Comparison of ENCODE assay signal across 8 mouse cellular contexts in genomic region chr11:120598990-120599549, GRCm38 (mm10). TPM values are rescaled to one million over a fixed set of nuclear protein-coding genes. Genes with fewer than 3 reads are reported as not detected.
DNase-seq lines count a peak whose midpoint lies in the region; ATAC-seq and TF ChIP-seq lines count a peak whose summit lies in the region.

No protein-coding gene starts in this region.

- peak overlapping the region; percentile 98 for H3K4me2 ChIP-seq in embryonic facial prominence, embryonic 13.5 days
- peak overlapping the region; percentile 90 for H3K4me2 ChIP-seq in hindbrain, postnatal 0 days (ENCODE audit: low read depth, low read length)
- peak overlapping the region; percentile 98 for H3K4me2 ChIP-seq in neural tube, embryonic 12.5 days (replicated peaks)

- DNase-seq in left cerebral cortex, adult 2 months (ENCODE audit: extremely low spot score in 1 of 2, low spot score in 2 of 2), result no peak
- no peak for DNase-seq in left cerebral cortex, postnatal 14 days (ENCODE audit: low spot score in 2 of 2)
- DNase-seq in hindbrain, postnatal 0 days (ENCODE audit: low spot score), result no peak
- no peak for DNase-seq in B cell, adult 2 months
- no peak for DNase-seq in adrenal gland, adult 8-10 months

- H3K4me1 ChIP-seq in embryonic facial prominence, embryonic 13.5 days, result peaks cover 27% of the 10 kb centered on the region
- H3K4me1 ChIP-seq in hindbrain, postnatal 0 days (ENCODE audit: insufficient read depth, low read length), result peaks cover 12% of the 10 kb centered on the region
- H3K4me1 ChIP-seq in neural tube, embryonic 12.5 days, result peaks cover 23% of the 10 kb centered on the region

- H3K4me3 ChIP-seq in left cerebral cortex, adult 2 months, result peak overlapping the region; percentile 85
- H3K4me3 ChIP-seq in embryonic facial prominence, embryonic 13.5 days, result peak overlapping the region; percentile 98
- H3K4me3 ChIP-seq in hindbrain, postnatal 0 days (ENCODE audit: low read length), result peak overlapping the region; percentile 97
- H3K4me3 ChIP-seq in neural tube, embryonic 12.5 days, result peak overlapping the region; percentile 100

- H3K27me3 ChIP-seq in embryonic facial prominence, embryonic 13.5 days, result no peaks in the 10 kb centered on the region
- no peaks in the 10 kb centered on the region for H3K27me3 ChIP-seq in hindbrain, postnatal 0 days (ENCODE audit: insufficient read depth, low read length)
- H3K27me3 ChIP-seq in neural tube, embryonic 12.5 days (replicated peaks), result no peaks in the 10 kb centered on the region

- no peak for TF ChIP-seq CTCF in left cerebral cortex, adult 2 months (IDR thresholded peaks at IDR 0.05)
- TF ChIP-seq CTCF in hindbrain, postnatal 0 days (IDR thresholded peaks at IDR 0.05; ENCODE audit: low read depth), result no peak

- peak overlapping the region; percentile 99 for H3K9ac ChIP-seq in embryonic facial prominence, embryonic 13.5 days
- H3K9ac ChIP-seq in hindbrain, postnatal 0 days (replicated peaks; ENCODE audit: low read length), result peak overlapping the region; percentile 94
- H3K9ac ChIP-seq in neural tube, embryonic 12.5 days, result peak overlapping the region; percentile 99

- H3K9me3 ChIP-seq in embryonic facial prominence, embryonic 13.5 days, result no peaks in the 10 kb centered on the region
- no peaks in the 10 kb centered on the region for H3K9me3 ChIP-seq in hindbrain, postnatal 0 days (ENCODE audit: low read length)
- H3K9me3 ChIP-seq in neural tube, embryonic 12.5 days, result no peaks in the 10 kb centered on the region

- ATAC-seq in embryonic facial prominence, embryonic 13.5 days (ENCODE audit: insufficient number of reproducible peaks, insufficient read depth, low FRiP score, low TSS enrichment, low read depth), result no peak
- ATAC-seq in hindbrain, postnatal 0 days, result no peak
- peak; percentile 45; the same call in 1 of the 2 replicates for ATAC-seq in neural tube, embryonic 12.5 days (ENCODE audit: low FRiP score, low read depth)
- no peak for ATAC-seq in activated CD4-positive, CD25-positive, alpha-beta regulatory T cell, adult 4 months

- WGBS in embryonic facial prominence, embryonic 13.5 days, result 46% methylated on average over 17 of the region's 17 CpGs
- 46% methylated on average over 17 of the region's 17 CpGs for WGBS in hindbrain, postnatal 0 days
- WGBS in neural tube, embryonic 12.5 days, result 50% methylated on average over 17 of the region's 17 CpGs

- H3K36me3 ChIP-seq in embryonic facial prominence, embryonic 13.5 days, result peaks cover 65% of the 10 kb centered on the region
- peaks cover 41% of the 10 kb centered on the region for H3K36me3 ChIP-seq in hindbrain, postnatal 0 days (ENCODE audit: insufficient read depth, low read length)
- H3K36me3 ChIP-seq in neural tube, embryonic 12.5 days, result peaks cover 57% of the 10 kb centered on the region

- H3K27ac ChIP-seq in left cerebral cortex, adult 2 months, result no peak overlapping the region; the same call in 1 of the 2 replicates
- peak overlapping the region; percentile 94 for H3K27ac ChIP-seq in embryonic facial prominence, embryonic 13.5 days
- peak overlapping the region; percentile 94 for H3K27ac ChIP-seq in hindbrain, postnatal 0 days
- H3K27ac ChIP-seq in neural tube, embryonic 12.5 days, result 0 out of 2 replicates have a peak overlapping the region, but pooled peaks have one; percentile 1

- intact Hi-C loops in left cerebral cortex, adult 2 months (cut with DNase I), result no loop called here
- intact Hi-C loops in left cerebral cortex, postnatal 14 days (cut with DNase I), result no loop called here

RNA-seq across cellular contexts. Expression of gene Anapc11, which starts 0.8 kb away (rescaled TPM):
- 10 to 100 TPM; 92.9 to 93.0 TPM for total RNA-seq in left cerebral cortex, adult 2 months (2021)
- total RNA-seq in left cerebral cortex, postnatal 14 days (2021), result 100 to 1,000 TPM in 1 of 2 experiments, 10 to 100 TPM in 1; 99.6 to 100 TPM
- 219 and 222 TPM in 2 replicates for polyA plus RNA-seq in embryonic facial prominence, embryonic 13.5 days (2015; fragmentation: Nextera tagmentation; extraction: Ambion mirVana)
- 38.0 and 39.6 TPM in 2 replicates for total RNA-seq in hindbrain, postnatal 0 days (2014; rRNA removed)
- 198 and 200 TPM in 2 replicates for polyA plus RNA-seq in hindbrain, postnatal 0 days (2015; fragmentation: Nextera tagmentation; extraction: Ambion mirVana)
- 162 and 172 TPM in 2 replicates for polyA plus RNA-seq in neural tube, embryonic 12.5 days (2016; fragmentation: Nextera tagmentation; extraction: Ambion mirVana)
- polyA plus RNA-seq in activated CD4-positive, CD25-positive, alpha-beta regulatory T cell, adult 4 months (2017; shearing (Covaris generic)), result 100 to 1,000 TPM; 112 to 117 TPM
- 100 to 1,000 TPM in 2 of 4 experiments, 10 to 100 TPM in 2; 90.3 to 112 (median 98.6) TPM for total RNA-seq in adrenal gland, adult 8-10 months (2022)

RNA-seq across cellular contexts. Expression of gene Alyref, which starts 0.9 kb away (rescaled TPM):
- total RNA-seq in left cerebral cortex, adult 2 months (2021), result 10 to 100 TPM; 56.4 to 64.1 TPM
- total RNA-seq in left cerebral cortex, postnatal 14 days (2021), result 10 to 100 TPM; 65.4 to 72.9 TPM
- 492 and 529 TPM in 2 replicates for polyA plus RNA-seq in embryonic facial prominence, embryonic 13.5 days (2015; fragmentation: Nextera tagmentation; extraction: Ambion mirVana)
- 95.2 and 114 TPM in 2 replicates for total RNA-seq in hindbrain, postnatal 0 days (2014; rRNA removed)
- 185 and 189 TPM in 2 replicates for polyA plus RNA-seq in hindbrain, postnatal 0 days (2015; fragmentation: Nextera tagmentation; extraction: Ambion mirVana)
- 509 and 592 TPM in 2 replicates for polyA plus RNA-seq in neural tube, embryonic 12.5 days (2016; fragmentation: Nextera tagmentation; extraction: Ambion mirVana)
- polyA plus RNA-seq in activated CD4-positive, CD25-positive, alpha-beta regulatory T cell, adult 4 months (2017; shearing (Covaris generic)), result 10 to 100 TPM; 18.9 to 51.6 TPM
- 100 to 1,000 TPM in 1 of 4 experiments, 10 to 100 TPM in 3; 52.1 to 102 (median 72.7) TPM for total RNA-seq in adrenal gland, adult 8-10 months (2022)

RNA-seq across cellular contexts. Expression of gene Npb, which starts 9.2 kb away (rescaled TPM):
- total RNA-seq in left cerebral cortex, adult 2 months (2021), result under 1 TPM in 1 of 2 experiments, not detected in 1; 0.95 TPM
- total RNA-seq in left cerebral cortex, postnatal 14 days (2021), result 1 to 10 TPM in 1 of 2 experiments, under 1 TPM in 1; 0.97 to 1.0 TPM
- 0.98 and 1.7 TPM in 2 replicates for polyA plus RNA-seq in embryonic facial prominence, embryonic 13.5 days (2015; fragmentation: Nextera tagmentation; extraction: Ambion mirVana)
- total RNA-seq in hindbrain, postnatal 0 days (2014; rRNA removed), result 0.78 TPM in 1 of 2 replicates, not detected in the other
- 1.8 and 3.0 TPM in 2 replicates for polyA plus RNA-seq in hindbrain, postnatal 0 days (2015; fragmentation: Nextera tagmentation; extraction: Ambion mirVana)
- polyA plus RNA-seq in neural tube, embryonic 12.5 days (2016; fragmentation: Nextera tagmentation; extraction: Ambion mirVana), result 0.80 and 0.83 TPM in 2 replicates
- polyA plus RNA-seq in activated CD4-positive, CD25-positive, alpha-beta regulatory T cell, adult 4 months (2017; shearing (Covaris generic)), result not detected
- 1 to 10 TPM in 2 of 4 experiments, not detected in 2; 1.3 to 2.1 TPM for total RNA-seq in adrenal gland, adult 8-10 months (2022)

RNA-seq across cellular contexts. Expression of gene Arhgdia, which starts 17.6 kb away (rescaled TPM):
- 100 to 1,000 TPM; 290 to 300 TPM for total RNA-seq in left cerebral cortex, adult 2 months (2021)
- 100 to 1,000 TPM; 397 to 401 TPM for total RNA-seq in left cerebral cortex, postnatal 14 days (2021)
- 535 and 580 TPM in 2 replicates for polyA plus RNA-seq in embryonic facial prominence, embryonic 13.5 days (2015; fragmentation: Nextera tagmentation; extraction: Ambion mirVana)
- total RNA-seq in hindbrain, postnatal 0 days (2014; rRNA removed), result 252 and 297 TPM in 2 replicates
- 403 and 425 TPM in 2 replicates for polyA plus RNA-seq in hindbrain, postnatal 0 days (2015; fragmentation: Nextera tagmentation; extraction: Ambion mirVana)
- polyA plus RNA-seq in neural tube, embryonic 12.5 days (2016; fragmentation: Nextera tagmentation; extraction: Ambion mirVana), result 582 and 606 TPM in 2 replicates
- 100 to 1,000 TPM; 601 to 860 TPM for polyA plus RNA-seq in activated CD4-positive, CD25-positive, alpha-beta regulatory T cell, adult 4 months (2017; shearing (Covaris generic))
- total RNA-seq in adrenal gland, adult 8-10 months (2022), result 100 to 1,000 TPM; 356 to 389 (median 365) TPM

RNA-seq across cellular contexts. Expression of gene Pcyt2, which starts 18.7 kb away (rescaled TPM):
- total RNA-seq in left cerebral cortex, adult 2 months (2021), result 100 to 1,000 TPM; 133 to 140 TPM
- 100 to 1,000 TPM; 131 to 134 TPM for total RNA-seq in left cerebral cortex, postnatal 14 days (2021)
- 150 and 152 TPM in 2 replicates for polyA plus RNA-seq in embryonic facial prominence, embryonic 13.5 days (2015; fragmentation: Nextera tagmentation; extraction: Ambion mirVana)
- total RNA-seq in hindbrain, postnatal 0 days (2014; rRNA removed), result 120 and 142 TPM in 2 replicates
- polyA plus RNA-seq in hindbrain, postnatal 0 days (2015; fragmentation: Nextera tagmentation; extraction: Ambion mirVana), result 125 and 143 TPM in 2 replicates
- 151 and 155 TPM in 2 replicates for polyA plus RNA-seq in neural tube, embryonic 12.5 days (2016; fragmentation: Nextera tagmentation; extraction: Ambion mirVana)
- polyA plus RNA-seq in activated CD4-positive, CD25-positive, alpha-beta regulatory T cell, adult 4 months (2017; shearing (Covaris generic)), result 100 to 1,000 TPM in 1 of 2 experiments, 10 to 100 TPM in 1; 84.5 to 112 TPM
- total RNA-seq in adrenal gland, adult 8-10 months (2022), result 100 to 1,000 TPM; 201 to 310 (median 259) TPM
